Comparison of ENCODE assay signal across 8 mouse cellular contexts in genomic region chr2:90904076-90904855, GRCm38 (mm10). TPM values are rescaled to one million over a fixed set of nuclear protein-coding genes. Genes with fewer than 3 reads are reported as not detected.
DNase-seq lines count a peak whose midpoint lies in the region; ATAC-seq and TF ChIP-seq lines count a peak whose summit lies in the region.

Gene Kbtbd4, plus strand, starts transcription at chr2:90904740.
Gene Ndufs3, minus strand, starts transcription at chr2:90904827.

- peak; percentile 88 for TF ChIP-seq POLR2A in olfactory bulb, adult 2 months (IDR thresholded peaks at IDR 0.05; ENCODE audit: insufficient read depth, low read depth, low read length)
- peak; percentile 80 for TF ChIP-seq POLR2A in thymus, adult 2 months (IDR thresholded peaks at IDR 0.05; ENCODE audit: control insufficient read depth, extremely low read depth, insufficient read depth, low read length, poor library complexity)

- H3K27ac ChIP-seq in forebrain, embryonic 14.5 days (ENCODE audit: low read depth, low read length) = peak within 1 kb of the TSS; percentile 92
- peak within 1 kb of the TSS; percentile 95 for H3K27ac ChIP-seq in lung, embryonic 14.5 days (ENCODE audit: low read depth)
- peak within 1 kb of the TSS; percentile 93 for H3K27ac ChIP-seq in olfactory bulb, adult 2 months (ENCODE audit: insufficient read depth, low read depth, low read length)
- peak within 1 kb of the TSS; percentile 69 for H3K27ac ChIP-seq in thymus, adult 2 months (ENCODE audit: control insufficient read depth, insufficient read depth, low read length)

- peaks cover 15% of the 10 kb centered on the region for H3K4me1 ChIP-seq in forebrain, embryonic 14.5 days (ENCODE audit: control insufficient read depth, insufficient read depth, low read length)
- peaks cover 5% of the 10 kb centered on the region; the same call in 1 of the 2 replicates for H3K4me1 ChIP-seq in lung, embryonic 14.5 days (ENCODE audit: insufficient read depth)
- peaks cover 8% of the 10 kb centered on the region for H3K4me1 ChIP-seq in olfactory bulb, adult 2 months (ENCODE audit: control insufficient read depth, insufficient read depth, low read length)
- peaks cover 8% of the 10 kb centered on the region for H3K4me1 ChIP-seq in thymus, adult 2 months (replicated peaks; ENCODE audit: control insufficient read depth, insufficient read depth, low read length)

- intact Hi-C loops in heart, postnatal 14 days (cut with DNase I) = no loop called here

- H3K4me3 ChIP-seq in forebrain, embryonic 14.5 days (ENCODE audit: low read depth, low read length) = peak within 1 kb of the TSS; percentile 93
- H3K4me3 ChIP-seq in lung, embryonic 14.5 days (ENCODE audit: low read depth, low read length) = peak within 1 kb of the TSS; percentile 93
- peak within 1 kb of the TSS; percentile 96 for H3K4me3 ChIP-seq in olfactory bulb, adult 2 months (ENCODE audit: insufficient read depth, low read depth, low read length)
- H3K4me3 ChIP-seq in thymus, adult 2 months (ENCODE audit: control insufficient read depth, insufficient read depth, low read length) = peak within 1 kb of the TSS; percentile 74

- peak within 1 kb of the TSS; percentile 97 for H3K9ac ChIP-seq in forebrain, embryonic 14.5 days (ENCODE audit: low read length)
- peak within 1 kb of the TSS; percentile 95 for H3K9ac ChIP-seq in lung, embryonic 14.5 days

- H3K4me2 ChIP-seq in forebrain, embryonic 14.5 days (ENCODE audit: low read length) = peak within 1 kb of the TSS; percentile 73
- H3K4me2 ChIP-seq in lung, embryonic 14.5 days = peak within 1 kb of the TSS; percentile 74

- H3K36me3 ChIP-seq in forebrain, embryonic 14.5 days (ENCODE audit: control insufficient read depth, insufficient read depth, low read length) = peaks cover 50% of the 10 kb centered on the region
- peaks cover 54% of the 10 kb centered on the region for H3K36me3 ChIP-seq in lung, embryonic 14.5 days (ENCODE audit: insufficient read depth)
- H3K36me3 ChIP-seq in thymus, adult 2 months (ENCODE audit: control insufficient read depth, insufficient read depth, low read length) = peaks cover 28% of the 10 kb centered on the region

- under 1% methylated on average over 43 of the region's 43 CpGs for WGBS in forebrain, embryonic 14.5 days
- WGBS in lung, embryonic 14.5 days = under 1% methylated on average over 43 of the region's 43 CpGs
- under 1% methylated on average over 43 of the region's 43 CpGs for WGBS in olfactory bulb, adult 2 months
- under 1% methylated on average over 43 of the region's 43 CpGs for WGBS in thymus, adult 2 months

- no peak for TF ChIP-seq CTCF in lung, embryonic 14.5 days (IDR thresholded peaks at IDR 0.05; ENCODE audit: low read depth)
- no peak for TF ChIP-seq CTCF in olfactory bulb, adult 2 months (IDR thresholded peaks at IDR 0.05; ENCODE audit: insufficient read depth, low read depth, low read length)
- peak; percentile 25; the same call in 1 of the 2 replicates for TF ChIP-seq CTCF in thymus, adult 2 months (IDR thresholded peaks at IDR 0.05; ENCODE audit: borderline replicate concordance, control insufficient read depth, extremely low read depth, insufficient read depth, low read length, poor library complexity)

- peak; percentile 95 for DNase-seq in ES-CJ7 (ENCODE audit: low read depth, low spot score)
- DNase-seq in cerebellum, adult 11 months = peak; percentile 85
- peak; percentile 95 for DNase-seq in forebrain, embryonic 14.5 days (ENCODE audit: low spot score)
- DNase-seq in heart, postnatal 14 days = peak; percentile 87 to 90
- peak; percentile 80 to 89 for DNase-seq in layer of hippocampus, adult 18-20 months (ENCODE audit: low spot score in 2 of 2)
- peak; percentile 96 for DNase-seq in lung, embryonic 14.5 days
- peak; percentile 88 for DNase-seq in thymus, adult 2 months

- ATAC-seq in forebrain, embryonic 14.5 days = peak; percentile 95
- ATAC-seq in lung, embryonic 14.5 days (ENCODE audit: insufficient read depth) = peak; percentile 95

- H3K9me3 ChIP-seq in forebrain, embryonic 14.5 days (replicated peaks; ENCODE audit: control insufficient read depth, low read length) = no peaks in the 10 kb centered on the region
- no peaks in the 10 kb centered on the region for H3K9me3 ChIP-seq in lung, embryonic 14.5 days (ENCODE audit: low read depth, low read length)

- no peaks in the 10 kb centered on the region for H3K27me3 ChIP-seq in forebrain, embryonic 14.5 days (replicated peaks; ENCODE audit: control insufficient read depth, insufficient read depth, low read length)
- H3K27me3 ChIP-seq in lung, embryonic 14.5 days (ENCODE audit: insufficient read depth, low read length) = no peaks in the 10 kb centered on the region
- no peaks in the 10 kb centered on the region for H3K27me3 ChIP-seq in thymus, adult 2 months (ENCODE audit: control insufficient read depth, insufficient read depth, low read length)

RNA-seq across cellular contexts. Expression of gene Kbtbd4, which starts in this region (rescaled TPM):
- polyA plus RNA-seq in forebrain, embryonic 14.5 days (2014; fragmentation: Nextera tagmentation; extraction: Ambion mirVana) = 51.1 and 55.9 TPM in 2 replicates
- total RNA-seq in heart, postnatal 14 days (2021) = 10 to 100 TPM; 19.3 to 22.6 TPM
- 10 to 100 TPM; 37.1 to 37.9 TPM for total RNA-seq in layer of hippocampus, adult 18-20 months (2021)
- polyA plus RNA-seq in lung, embryonic 14.5 days (2014; fragmentation: Nextera tagmentation; extraction: Ambion mirVana) = 28.7 and 32.5 TPM in 2 replicates
- not detected in 2 replicates for polyA plus RNA-seq in olfactory bulb, adult 2 months (2012; ENCODE audit: insufficient read depth, insufficient read length, low replicate concordance, missing spikeins)
- polyA plus RNA-seq in thymus, adult 2 months (2012; rRNA removed) = 26.9 and 29.1 TPM in 2 replicates

RNA-seq across cellular contexts. Expression of gene Ndufs3, which starts in this region (rescaled TPM):
- polyA plus RNA-seq in forebrain, embryonic 14.5 days (2014; fragmentation: Nextera tagmentation; extraction: Ambion mirVana) = 230 and 240 TPM in 2 replicates
- total RNA-seq in heart, postnatal 14 days (2021) = 100 to 1,000 TPM; 752 to 790 TPM
- 100 to 1,000 TPM; 225 to 240 TPM for total RNA-seq in layer of hippocampus, adult 18-20 months (2021)
- 186 and 198 TPM in 2 replicates for polyA plus RNA-seq in lung, embryonic 14.5 days (2014; fragmentation: Nextera tagmentation; extraction: Ambion mirVana)
- not detected in 2 replicates for polyA plus RNA-seq in olfactory bulb, adult 2 months (2012; ENCODE audit: insufficient read depth, insufficient read length, low replicate concordance, missing spikeins)
- polyA plus RNA-seq in thymus, adult 2 months (2012; rRNA removed) = 133 and 163 TPM in 2 replicates

Comparison
In these comparisons a context has a peak if more than half of its experiments do, and no peak if none do; other contexts are left out.
1. Peak in every context shown above with its lines: DNase-seq, ATAC-seq, H3K4me3 ChIP-seq and H3K27ac ChIP-seq.